Mouse (Mus musculus) liver, postnatal 0 days (tissue): ENCODE measurements around the gene Spata5.

Experiments used
- CTCF ChIP-seq: sonication (generic); IDR thresholded peaks from 2 replicates; pipeline ENCODE4 v1.5.1; 2016; ENCODE audit warnings: antibody characterized with exemption, low read depth
- EP300 ChIP-seq: IDR thresholded peaks from 2 replicates; pipeline ENCODE4 v1.6.1; 2016; ENCODE audit warnings: antibody characterized with exemption, low read depth, mild to moderate bottlenecking

GRCm38 (mm10) chr3:37553371-37554033 lies 133.8 kb downstream of the Spata5 start:
- TF ChIP-seq CTCF (no peak), EP300 (peak; percentile 98)
